Mouse (Mus musculus): ENCODE results near the gene Gpank1.

Gpank1 gene

GRCm38 (mm10) chr17:35121143-35121799, at the start of gene Gpank1:
Gpank1 (plus strand) TSS chr17:35121455.
- DNase-seq, result peak; percentile 98 to 99

GRCm38 (mm10) chr17:35074097-35074496, 47.2 kb upstream of the Gpank1 start:
- DNase-seq, result no peak

GRCm38 (mm10) chr17:35076507-35077176, 44.6 kb upstream of the Gpank1 start, which contains the start of gene Ly6g6e:
Ly6g6e (plus strand) TSS chr17:35076902.
- no peak for DNase-seq

- no peak for DNase-seq
Observed at GRCm38 (mm10) chr17:35077285-35077684, 44.0 kb upstream of the Gpank1 start.

GRCm38 (mm10) chr17:35077786-35078233, 43.4 kb upstream of the Gpank1 start, which contains the start of gene Ly6g6d:
Ly6g6d (minus strand) TSS chr17:35078065.
- DNase-seq, result peak; percentile 77 to 81

- no peak for DNase-seq
Observed at GRCm38 (mm10) chr17:35079778-35080177, 41.5 kb upstream of the Gpank1 start.

- DNase-seq, result no peak
Observed at GRCm38 (mm10) chr17:35080248-35080647, 41.0 kb upstream of the Gpank1 start.

GRCm38 (mm10) chr17:35080710-35081109, 40.5 kb upstream of the Gpank1 start:
- DNase-seq, result no peak

- DNase-seq, result no peak
Observed at GRCm38 (mm10) chr17:35082841-35083576, 38.2 kb upstream of the Gpank1 start.

- no peak for DNase-seq
Observed at GRCm38 (mm10) chr17:35083929-35084497, 37.2 kb upstream of the Gpank1 start.

GRCm38 (mm10) chr17:35085208-35085865, 35.9 kb upstream of the Gpank1 start, which contains the start of gene Ly6g6f:
Ly6g6f (minus strand) TSS chr17:35085610.
- no peak for DNase-seq

- no peak for DNase-seq
Observed at GRCm38 (mm10) chr17:35088151-35088550, 33.1 kb upstream of the Gpank1 start.

- DNase-seq, result peak; percentile 96 to 97
Observed at GRCm38 (mm10) chr17:35088825-35089644, 32.2 kb upstream of the Gpank1 start, which contains the start of gene Abhd16a. Abhd16a (plus strand) TSS chr17:35089263.

GRCm38 (mm10) chr17:35090166-35090932, 30.9 kb upstream of the Gpank1 start:
- DNase-seq, result no peak

GRCm38 (mm10) chr17:35092403-35093198, 28.7 kb upstream of the Gpank1 start:
- no peak for DNase-seq

GRCm38 (mm10) chr17:35094475-35095365, 26.5 kb upstream of the Gpank1 start:
- DNase-seq, result no peak

- no peak for DNase-seq
Observed at GRCm38 (mm10) chr17:35096597-35096996, 24.7 kb upstream of the Gpank1 start.

- DNase-seq, result peak; percentile 18 to 68
Observed at GRCm38 (mm10) chr17:35097164-35097655, 24.0 kb upstream of the Gpank1 start.

All from kidney, postnatal 36 days (tissue).